Mouse (Mus musculus) heart, adult 2 months (tissue): Measurements from ENCODE around the gene Brd1. TPM values are rescaled to one million over a fixed set of nuclear protein-coding genes. Genes with fewer than 3 reads are reported as not detected.

ENCODE experiments used
- DNase-seq, 2 experiments: peaks; one replicate each; pipeline ENCODE4 v3.0.0; 2021
- H3K27ac ChIP-seq: fragments of 200-600 bp; 2 replicates; pipeline ENCODE4 v1.8.1; 2022
- H3K27me3 ChIP-seq: fragments of 200-500 bp; 2 replicates; pipeline ENCODE4 v1.6.1; 2012; ENCODE audit warnings: mild to moderate bottlenecking, low read length, inconsistent platforms, mixed read lengths; ENCODE audit not compliant: control insufficient read depth, insufficient read depth
- H3K36me3 ChIP-seq: fragments of 200-500 bp; 2 replicates; pipeline ENCODE4 v1.6.1; 2012; ENCODE audit warnings: low read length, inconsistent platforms; ENCODE audit not compliant: control insufficient read depth, insufficient read depth
- H3K4me1 ChIP-seq: fragments of 200-500 bp; 2 replicates; pipeline ENCODE4 v1.6.1; 2011; ENCODE audit warnings: low read length; ENCODE audit not compliant: control insufficient read depth, insufficient read depth
- H3K4me3 ChIP-seq: fragments of 200-600 bp; 2 replicates; pipeline ENCODE4 v1.8.1; 2022
- H3K79me2 ChIP-seq: fragments of 200-500 bp; replicated peaks from 2 replicates; pipeline ENCODE4 v1.6.1; 2012; ENCODE audit warnings: mild to moderate bottlenecking, inconsistent platforms, low read length, moderate library complexity, mixed read lengths; ENCODE audit not compliant: control insufficient read depth, insufficient read depth
- H3K9ac ChIP-seq: fragments of 200-500 bp; 2 replicates; pipeline ENCODE4 v1.6.1; 2012; ENCODE audit warnings: low read depth, mild to moderate bottlenecking, control low read depth, inconsistent platforms, low read length, mixed read lengths
- CTCF ChIP-seq: fragments of 200-600 bp; IDR thresholded peaks from 2 replicates; pipeline ENCODE4 v1.8.1; 2022; ENCODE audit warnings: antibody characterized with exemption, mild to moderate bottlenecking, moderate library complexity
- EP300 ChIP-seq: fragments of 200-500 bp; IDR thresholded peaks from 2 replicates; pipeline ENCODE4 v1.6.1; 2011; ENCODE audit warnings: low read depth, low read length, control low read depth; ENCODE audit not compliant: insufficient read depth
- POLR2A ChIP-seq: fragments of 200-500 bp; IDR thresholded peaks from 2 replicates; pipeline ENCODE4 v1.6.1; 2011; ENCODE audit warnings: mild to moderate bottlenecking, low read depth, low read length, control low read depth; ENCODE audit not compliant: insufficient read depth
- WGBS: fragments of 180-500 bp; shearing (Covaris S2); methylation state at CpG from one replicate; pipeline ENCODE4 v1.1.7; 2018; 5-methylcytosine and 5-hydroxymethylcytosine counted together
- intact Hi-C: fragments of 180-260 bp; cut with DNase I; formaldehyde crosslinking; loops from one replicate; pipeline ENCODE4 v1.15.1; 2025
- polyA plus RNA-seq: library from polyadenylated mRNA; depleted of rRNA; stranded (reverse); fragments of >200 nt; gene quantifications from 2 replicates; pipeline ENCODE4 v1.2.3, GENCODE M21; 2012
- total RNA-seq, 2 experiments: library from RNA; stranded (reverse); gene quantifications; 2 replicates each; pipeline ENCODE4 v1.2.3; 2021

The Brd1 gene
- total and polyA plus RNA-seq, 3 experiments: 7.7 to 31.0 (median 28.7) TPM

- no peak overlapping the region for H3K9ac ChIP-seq
- H3K36me3 ChIP-seq: no peaks in the 10 kb centered on the region; the same call in none of the 2 replicates
- DNase-seq: no peak
- H3K4me3 ChIP-seq: no peak overlapping the region
- intact Hi-C loops: no loop called here
- no peaks in the 10 kb centered on the region for H3K79me2 ChIP-seq
- 96% methylated on average over 18 of the region's 18 CpGs for WGBS
- no peak overlapping the region for H3K27ac ChIP-seq
- H3K4me1 ChIP-seq: peaks cover 2% of the 10 kb centered on the region
- no peak for TF ChIP-seq POLR2A
- no peak for TF ChIP-seq EP300
- no peak for TF ChIP-seq CTCF
- no peaks in the 10 kb centered on the region for H3K27me3 ChIP-seq
Measured at GRCm38 (mm10) chr15:88755761-88756160, 21.7 kb upstream of the Brd1 start.

GRCm38 (mm10) chr15:88754896-88755295 lies 20.9 kb upstream of the Brd1 start:
- H3K27ac ChIP-seq: no peak overlapping the region
- no peaks in the 10 kb centered on the region for H3K79me2 ChIP-seq
- H3K27me3 ChIP-seq: no peaks in the 10 kb centered on the region
- H3K9ac ChIP-seq: no peak overlapping the region
- intact Hi-C loops: loop anchor here (5.0 kb wide), 1 partner anchor 62 kb away; the partner anchor contains the start of genes Alg12 and Creld2
- DNase-seq: no peak
- peaks cover 4% of the 10 kb centered on the region for H3K4me1 ChIP-seq
- H3K4me3 ChIP-seq: no peak overlapping the region
- no peak for TF ChIP-seq POLR2A
- TF ChIP-seq CTCF: no peak
- TF ChIP-seq EP300: no peak
- 77% methylated on average over 2 of the region's 2 CpGs for WGBS
- no peaks in the 10 kb centered on the region; the same call in 1 of the 2 replicates for H3K36me3 ChIP-seq

- Histone ChIP-seq H3K4me3 (peak overlapping the region; percentile 52), H3K36me3 (no peaks in the 10 kb centered on the region), H3K27me3 (no peaks in the 10 kb centered on the region), H3K79me2 (no peaks in the 10 kb centered on the region), H3K9ac (peak overlapping the region; percentile 85), H3K4me1 (peaks cover 3% of the 10 kb centered on the region), H3K27ac (peak overlapping the region; percentile 74)
- intact Hi-C loops: loop anchor here (5.0 kb wide), 1 partner anchor 65 kb away; the partner anchor contains the start of genes Alg12 and Creld2
- TF ChIP-seq EP300: no peak
- TF ChIP-seq CTCF: no peak
- no peak for TF ChIP-seq POLR2A
- no peak for DNase-seq
- under 1% methylated on average over 8 of the region's 8 CpGs for WGBS
Measured at GRCm38 (mm10) chr15:88752403-88752733, 18.3 kb upstream of the Brd1 start.

- Histone ChIP-seq H3K79me2 (no peaks in the 10 kb centered on the region), H3K36me3 (no peaks in the 10 kb centered on the region), H3K4me1 (peaks cover 3% of the 10 kb centered on the region), H3K4me3 (peak within 1 kb of the TSS; percentile 75), H3K9ac (peak within 1 kb of the TSS; percentile 85), H3K27me3 (no peaks in the 10 kb centered on the region), H3K27ac (peak within 1 kb of the TSS; percentile 79)
- no peak for DNase-seq
- no peak for TF ChIP-seq EP300
- no peak for TF ChIP-seq POLR2A
- intact Hi-C loops: loop anchor here (2.0 to 5.0 kb wide), 2 partner anchors 17 to 66 kb away; partner anchors contain the start of genes Alg12, Brd1 and Creld2
- under 1% methylated on average over 101 of the region's 119 CpGs for WGBS
Measured at GRCm38 (mm10) chr15:88751564-88752402, 17.8 kb upstream of the Brd1 start, which contains the start of gene Zbed4. TSS of gene Zbed4 (plus strand) at chr15:88751660.

- peak overlapping the region; percentile 79 for H3K27ac ChIP-seq
- H3K4me3 ChIP-seq: peak overlapping the region; percentile 75
- H3K36me3 ChIP-seq: no peaks in the 10 kb centered on the region
- no peaks in the 10 kb centered on the region for H3K79me2 ChIP-seq
- DNase-seq: peak; percentile 98 to 100
- intact Hi-C loops: loop anchor here (2.0 to 5.0 kb wide), 2 partner anchors 16 to 66 kb away; partner anchors contain the start of genes Alg12, Brd1 and Creld2
- peak overlapping the region; percentile 68 for H3K9ac ChIP-seq
- WGBS: 6% methylated on average over 54 of the region's 54 CpGs
- TF ChIP-seq EP300 (peak; percentile 74), POLR2A (peak; percentile 88), CTCF (no peak)
- H3K27me3 ChIP-seq: no peaks in the 10 kb centered on the region
- peaks cover 3% of the 10 kb centered on the region for H3K4me1 ChIP-seq
Measured at GRCm38 (mm10) chr15:88750677-88751563, 16.9 kb upstream of the Brd1 start.
